Mouse (Mus musculus) bone marrow macrophage, adult 2 months (primary cell): ENCODE measurements around the gene Bicc1.

Experiments
- CTCF ChIP-seq: IDR thresholded peaks from 2 replicates; pipeline ENCODE4 v1.5.1; 2012; ENCODE audit warnings: low read depth, mild to moderate bottlenecking, low read length, moderate library complexity
- POLR2A ChIP-seq: IDR thresholded peaks from 2 replicates; pipeline ENCODE4 v1.6.1; 2012; ENCODE audit warnings: mild to moderate bottlenecking, low read depth, low read length, borderline replicate concordance

- TF ChIP-seq POLR2A (no peak), CTCF (no peak)
Observed at GRCm38 (mm10) chr10:70939751-70940150, 219.7 kb downstream of the Bicc1 start.
